Mouse (Mus musculus) heart, embryonic 13.5 days (tissue): ENCODE data around the gene Erp44. TPM values are rescaled to one million over a fixed set of nuclear protein-coding genes. Genes with fewer than 3 reads are reported as not detected.
A peak's percentile ranks its signal among the peaks of the same experiment; 100 is the strongest.

ENCODE experiments used
- ATAC-seq: fragments of 200-750 bp; cut with Nextera tagmentation; 2 replicates; pipeline ENCODE4 v1.8.0; 2017; ENCODE audit warnings: moderate TSS enrichment; ENCODE audit not compliant: insufficient number of reproducible peaks, low FRiP score, low TSS enrichment; ENCODE audit errors: extremely low read depth
- H3K27ac ChIP-seq: fragments of 300-500 bp; sonication (generic); replicated peaks from 2 replicates; pipeline ENCODE4 v1.5.1; 2015; ENCODE audit warnings: moderate library complexity, mild to moderate bottlenecking, inconsistent platforms
- H3K27me3 ChIP-seq: fragments of 300-500 bp; sonication (generic); replicated peaks from 2 replicates; pipeline ENCODE4 v1.6.1; 2015; ENCODE audit warnings: mild to moderate bottlenecking, inconsistent platforms
- H3K36me3 ChIP-seq: fragments of 300-500 bp; sonication (generic); 2 replicates; pipeline ENCODE4 v1.6.1; 2015; ENCODE audit warnings: mild to moderate bottlenecking, inconsistent platforms
- H3K4me1 ChIP-seq: fragments of 300-500 bp; sonication (generic); 2 replicates; pipeline ENCODE4 v1.6.1; 2015; ENCODE audit warnings: inconsistent platforms
- H3K4me2 ChIP-seq: fragments of 300-500 bp; sonication (generic); 2 replicates; pipeline ENCODE4 v1.6.1; 2015; ENCODE audit warnings: inconsistent platforms, mild to moderate bottlenecking, moderate library complexity
- H3K4me3 ChIP-seq: fragments of 300-500 bp; sonication (generic); 2 replicates; pipeline ENCODE4 v1.5.1; 2015; ENCODE audit warnings: moderate library complexity, mild to moderate bottlenecking, inconsistent platforms
- H3K9ac ChIP-seq: fragments of 300-500 bp; sonication (generic); 2 replicates; pipeline ENCODE4 v1.6.1; 2015; ENCODE audit warnings: inconsistent platforms, mild to moderate bottlenecking, moderate library complexity
- H3K9me3 ChIP-seq: fragments of 300-500 bp; sonication (generic); 2 replicates; pipeline ENCODE4 v1.6.1; 2016; ENCODE audit warnings: inconsistent platforms
- WGBS: fragments of 180-500 bp; shearing (Covaris S2); methylation state at CpG from one replicate; pipeline ENCODE4 v1.1.7; 2015; ENCODE audit warnings: mixed read lengths; 5-methylcytosine and 5-hydroxymethylcytosine counted together
- polyA plus RNA-seq: library from polyadenylated mRNA; unstranded; fragments of >200 nt; fragmentation: Nextera tagmentation; extraction: Ambion mirVana; gene quantifications from 2 replicates; pipeline ENCODE4 v1.2.1, GENCODE M21; 2015

Gene Erp44
- polyA plus RNA-seq = 55.4 and 60.3 TPM in 2 replicates

GRCm38 (mm10) chr4:48279498-48280134, at the start of gene Erp44, which contains the start of gene Invs:
TSS of gene Erp44 (minus strand) at chr4:48279558.
TSS of gene Invs (plus strand) at chr4:48279760.
- peak; percentile 99 for ATAC-seq
- Histone ChIP-seq H3K4me2 (peak within 1 kb of the TSS; percentile 84), H3K27me3 (no peaks in the 10 kb centered on the region), H3K9me3 (no peaks in the 10 kb centered on the region), H3K4me1 (peaks cover 12% of the 10 kb centered on the region), H3K27ac (peak within 1 kb of the TSS; percentile 83), H3K4me3 (peak within 1 kb of the TSS; percentile 99), H3K36me3 (no peaks in the 10 kb centered on the region), H3K9ac (peak within 1 kb of the TSS; percentile 97)
- WGBS = under 1% methylated on average over 41 of the region's 41 CpGs

GRCm38 (mm10) chr4:48328042-48328441, 48.7 kb upstream of the Erp44 start:
- Histone ChIP-seq H3K4me1 (no peaks in the 10 kb centered on the region), H3K27me3 (no peaks in the 10 kb centered on the region), H3K9ac (no peak overlapping the region), H3K36me3 (no peaks in the 10 kb centered on the region), H3K27ac (no peak overlapping the region), H3K4me2 (no peak overlapping the region), H3K9me3 (no peaks in the 10 kb centered on the region), H3K4me3 (no peak overlapping the region)
- ATAC-seq = no peak
- 62% methylated on average over 2 of the region's 2 CpGs for WGBS

GRCm38 (mm10) chr4:48327192-48327591, 47.8 kb upstream of the Erp44 start:
- Histone ChIP-seq H3K4me3 (no peak overlapping the region), H3K4me1 (no peaks in the 10 kb centered on the region), H3K9me3 (no peaks in the 10 kb centered on the region), H3K36me3 (no peaks in the 10 kb centered on the region), H3K9ac (no peak overlapping the region), H3K27me3 (no peaks in the 10 kb centered on the region), H3K27ac (no peak overlapping the region), H3K4me2 (no peak overlapping the region)
- ATAC-seq = no peak

- no peak overlapping the region for H3K4me2 ChIP-seq
- H3K27ac ChIP-seq = no peak overlapping the region
- H3K36me3 ChIP-seq = no peaks in the 10 kb centered on the region
- H3K9me3 ChIP-seq = no peaks in the 10 kb centered on the region
- no peaks in the 10 kb centered on the region for H3K4me1 ChIP-seq
- WGBS = 41% methylated on average over 1 of the region's 1 CpGs
- no peak overlapping the region for H3K4me3 ChIP-seq
- H3K9ac ChIP-seq = no peak overlapping the region
- ATAC-seq = no peak
- no peaks in the 10 kb centered on the region for H3K27me3 ChIP-seq
Measured at GRCm38 (mm10) chr4:48322095-48322494, 42.7 kb upstream of the Erp44 start.

- H3K27me3 ChIP-seq = no peaks in the 10 kb centered on the region
- 80% methylated on average over 1 of the region's 1 CpGs for WGBS
- H3K9ac ChIP-seq = no peak overlapping the region
- ATAC-seq = no peak
- no peaks in the 10 kb centered on the region for H3K9me3 ChIP-seq
- H3K4me3 ChIP-seq = no peak overlapping the region
- H3K4me1 ChIP-seq = no peaks in the 10 kb centered on the region
- H3K36me3 ChIP-seq = no peaks in the 10 kb centered on the region
- no peak overlapping the region for H3K27ac ChIP-seq
- H3K4me2 ChIP-seq = no peak overlapping the region
Measured at GRCm38 (mm10) chr4:48321276-48321675, 41.9 kb upstream of the Erp44 start.

GRCm38 (mm10) chr4:48316036-48316435, 36.7 kb upstream of the Erp44 start:
- H3K4me2 ChIP-seq = no peak overlapping the region
- H3K9ac ChIP-seq = no peak overlapping the region
- H3K4me1 ChIP-seq = no peaks in the 10 kb centered on the region
- WGBS = 79% methylated on average over 3 of the region's 3 CpGs
- H3K36me3 ChIP-seq = no peaks in the 10 kb centered on the region
- no peaks in the 10 kb centered on the region for H3K27me3 ChIP-seq
- no peak for ATAC-seq
- no peak overlapping the region for H3K4me3 ChIP-seq
- H3K27ac ChIP-seq = no peak overlapping the region
- no peaks in the 10 kb centered on the region for H3K9me3 ChIP-seq

GRCm38 (mm10) chr4:48314814-48315213, 35.5 kb upstream of the Erp44 start:
- 78% methylated on average over 3 of the region's 3 CpGs for WGBS
- Histone ChIP-seq H3K4me2 (no peak overlapping the region), H3K4me3 (no peak overlapping the region), H3K9ac (no peak overlapping the region), H3K36me3 (peaks cover 5% of the 10 kb centered on the region; the same call in 1 of the 2 replicates), H3K27ac (no peak overlapping the region), H3K27me3 (no peaks in the 10 kb centered on the region), H3K9me3 (no peaks in the 10 kb centered on the region), H3K4me1 (no peaks in the 10 kb centered on the region)
- ATAC-seq = no peak

- Histone ChIP-seq H3K27ac (no peak overlapping the region), H3K4me2 (no peak overlapping the region), H3K9ac (no peak overlapping the region), H3K27me3 (no peaks in the 10 kb centered on the region), H3K36me3 (peaks cover 25% of the 10 kb centered on the region), H3K9me3 (no peaks in the 10 kb centered on the region), H3K4me1 (no peaks in the 10 kb centered on the region), H3K4me3 (no peak overlapping the region)
- no peak for ATAC-seq
- WGBS = 82% methylated on average over 5 of the region's 5 CpGs
Measured at GRCm38 (mm10) chr4:48287086-48287757, 7.9 kb upstream of the Erp44 start.

- Histone ChIP-seq H3K4me2 (no peak overlapping the region), H3K9me3 (no peaks in the 10 kb centered on the region), H3K4me3 (no peak overlapping the region), H3K27me3 (no peaks in the 10 kb centered on the region), H3K36me3 (peaks cover 5% of the 10 kb centered on the region; the same call in 1 of the 2 replicates), H3K4me1 (peaks cover 12% of the 10 kb centered on the region), H3K27ac (no peak overlapping the region), H3K9ac (no peak overlapping the region)
- WGBS = 88% methylated on average over 1 of the region's 1 CpGs
- no peak for ATAC-seq
Measured at GRCm38 (mm10) chr4:48281121-48281520, 1.8 kb upstream of the Erp44 start.

- no peaks in the 10 kb centered on the region for H3K9me3 ChIP-seq
- under 1% methylated on average over 34 of the region's 34 CpGs for WGBS
- peak overlapping the region; percentile 97 for H3K9ac ChIP-seq
- peak overlapping the region; percentile 99 for H3K4me3 ChIP-seq
- H3K27ac ChIP-seq = peak overlapping the region; percentile 83
- H3K4me1 ChIP-seq = peaks cover 12% of the 10 kb centered on the region
- H3K4me2 ChIP-seq = peak overlapping the region; percentile 84
- H3K36me3 ChIP-seq = no peaks in the 10 kb centered on the region
- H3K27me3 ChIP-seq = no peaks in the 10 kb centered on the region
- ATAC-seq = 0 out of 2 replicates have a peak, but pooled peaks have one; percentile 10
Measured at GRCm38 (mm10) chr4:48278757-48279497, 431 bp downstream of the Erp44 start.

- ATAC-seq = no peak
- Histone ChIP-seq H3K4me2 (no peak overlapping the region), H3K9me3 (no peaks in the 10 kb centered on the region), H3K4me1 (peaks cover 21% of the 10 kb centered on the region), H3K27ac (no peak overlapping the region), H3K36me3 (no peaks in the 10 kb centered on the region), H3K9ac (no peak overlapping the region), H3K4me3 (no peak overlapping the region), H3K27me3 (no peaks in the 10 kb centered on the region)
- 81% methylated on average over 3 of the region's 3 CpGs for WGBS
Measured at GRCm38 (mm10) chr4:48277011-48277410, 2.3 kb downstream of the Erp44 start.
